Mouse (Mus musculus) right cerebral cortex, adult 18-20 months (tissue): ENCODE measurements at regions not wholly inside any gene's neighbourhood (a gene's known extent, or its start where the extent isn't known, plus 50 kb on each side); places are given as distances from the start of the nearest gene placed in this dataset.

Experiments used
- DNase-seq: peaks from one replicate; pipeline ENCODE4 v3.0.0; 2022; ENCODE audit warnings: mixed read lengths

DNA sequence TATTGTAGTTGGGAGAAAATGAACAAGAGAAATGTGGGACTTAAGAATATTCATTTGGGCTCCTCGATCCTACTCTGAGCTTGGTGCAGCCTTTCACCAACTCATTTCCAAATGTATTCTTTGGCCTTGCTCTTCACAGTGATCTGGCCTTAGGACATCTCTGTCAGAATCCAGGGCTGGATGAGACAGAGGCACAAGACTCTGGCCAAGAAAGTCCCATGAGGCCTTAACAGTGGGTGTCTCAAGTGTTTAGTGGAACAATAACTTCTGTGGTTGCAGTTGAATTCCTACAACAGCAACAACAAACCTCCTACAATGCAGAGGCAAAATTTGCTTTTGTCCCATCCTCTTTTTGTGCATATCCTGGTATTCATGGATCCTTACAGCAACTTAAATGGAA, 589.2 kb upstream of the Gm26657 start:
- DNase-seq = no peak

GRCm38 (mm10) chr4:56143827-56144226, 596.0 kb upstream of the Gm26657 start:
- no peak for DNase-seq

GRCm38 (mm10) chr4:56136837-56137236, 603.0 kb upstream of the Gm26657 start:
- no peak for DNase-seq

GRCm38 (mm10) chr4:56134350-56134749, 602.1 kb upstream of the Klf4 start:
- DNase-seq = no peak

DNA sequence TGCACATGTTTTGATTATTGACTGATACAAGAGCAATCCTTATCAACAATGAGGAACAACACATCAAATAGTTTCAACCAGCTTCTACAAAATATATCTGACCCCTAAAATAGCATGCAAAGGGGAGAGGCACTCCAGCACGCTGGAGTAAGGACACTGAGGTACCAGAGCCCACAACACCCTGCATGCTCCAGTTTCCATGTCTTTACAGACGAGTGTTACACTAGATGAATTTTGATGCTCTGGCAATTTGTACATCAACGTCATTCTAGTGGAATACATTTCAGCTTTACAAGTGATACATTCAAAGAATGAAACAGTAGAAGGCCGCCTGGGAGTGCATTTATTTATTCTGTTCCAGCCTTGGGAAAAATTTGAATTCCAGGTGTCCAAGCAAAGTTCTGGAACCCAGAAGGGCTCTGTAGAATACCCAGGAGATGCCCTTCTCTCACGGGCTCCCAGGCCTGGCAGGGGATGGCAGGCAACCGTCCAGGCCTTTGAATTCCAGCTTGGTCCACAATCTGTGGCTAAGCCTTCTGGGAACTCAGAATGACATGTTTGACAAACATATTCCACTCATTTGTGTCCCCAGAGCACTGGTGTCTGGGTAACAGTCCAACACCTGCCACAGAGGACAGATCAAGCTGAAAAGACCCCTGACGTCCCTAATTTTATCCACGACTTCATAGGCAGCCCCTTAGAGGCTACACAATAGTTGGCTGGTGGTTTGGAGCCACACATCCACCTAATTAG, 595.6 kb upstream of the Klf4 start:
- DNase-seq = no peak

GRCm38 (mm10) chr4:56124515-56124914, 592.2 kb upstream of the Klf4 start:
- no peak for DNase-seq

GRCm38 (mm10) chr4:56122198-56122597, 589.9 kb upstream of the Klf4 start:
- no peak for DNase-seq

GRCm38 (mm10) chr4:56121664-56122063, 589.4 kb upstream of the Klf4 start:
- no peak for DNase-seq

DNA sequence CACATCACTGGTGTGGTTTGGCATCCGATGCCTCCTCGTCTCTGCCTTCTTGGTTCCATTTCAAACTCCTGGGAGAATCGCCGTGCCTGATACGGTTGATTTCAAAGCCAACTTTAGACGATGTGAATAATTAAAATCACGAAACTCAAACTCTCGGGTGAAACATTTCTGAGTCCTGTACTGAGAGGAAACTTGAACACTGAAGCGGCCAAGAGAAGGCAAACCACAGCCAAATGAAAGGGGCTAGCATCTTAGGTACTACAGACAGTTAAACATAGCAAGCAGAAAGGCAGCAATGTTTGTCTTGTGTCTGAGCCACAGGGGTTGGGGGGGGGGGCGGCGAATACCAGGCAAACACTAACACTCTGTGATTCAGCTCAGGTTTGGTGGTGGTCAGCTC, 588.1 kb upstream of the Klf4 start:
- no peak for DNase-seq

DNA sequence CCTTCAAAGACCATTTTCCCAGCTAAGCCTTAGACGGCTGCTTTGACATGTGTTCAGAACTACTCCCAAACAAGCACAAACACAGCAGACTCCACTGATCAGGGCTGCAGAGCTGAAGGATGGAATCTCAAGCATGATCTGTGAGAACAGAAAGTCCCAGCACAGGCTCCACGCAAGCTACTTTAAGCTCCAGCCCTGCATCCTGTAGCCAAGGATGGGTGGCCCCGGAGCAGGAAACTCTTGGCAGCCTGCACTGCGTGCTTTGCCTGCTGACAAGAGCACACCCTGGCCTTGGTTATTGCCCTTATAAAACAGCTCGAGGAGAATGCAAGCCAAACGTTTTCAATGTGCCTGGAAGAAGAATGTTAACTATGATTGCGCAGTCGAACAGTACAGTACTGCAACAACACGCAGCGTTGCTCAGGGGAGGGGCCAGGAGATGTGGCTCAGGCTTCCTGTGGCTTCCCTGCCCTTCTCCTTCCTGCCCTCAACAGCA, 581.5 kb upstream of the Klf4 start:
- peak; percentile 53 for DNase-seq

DNA sequence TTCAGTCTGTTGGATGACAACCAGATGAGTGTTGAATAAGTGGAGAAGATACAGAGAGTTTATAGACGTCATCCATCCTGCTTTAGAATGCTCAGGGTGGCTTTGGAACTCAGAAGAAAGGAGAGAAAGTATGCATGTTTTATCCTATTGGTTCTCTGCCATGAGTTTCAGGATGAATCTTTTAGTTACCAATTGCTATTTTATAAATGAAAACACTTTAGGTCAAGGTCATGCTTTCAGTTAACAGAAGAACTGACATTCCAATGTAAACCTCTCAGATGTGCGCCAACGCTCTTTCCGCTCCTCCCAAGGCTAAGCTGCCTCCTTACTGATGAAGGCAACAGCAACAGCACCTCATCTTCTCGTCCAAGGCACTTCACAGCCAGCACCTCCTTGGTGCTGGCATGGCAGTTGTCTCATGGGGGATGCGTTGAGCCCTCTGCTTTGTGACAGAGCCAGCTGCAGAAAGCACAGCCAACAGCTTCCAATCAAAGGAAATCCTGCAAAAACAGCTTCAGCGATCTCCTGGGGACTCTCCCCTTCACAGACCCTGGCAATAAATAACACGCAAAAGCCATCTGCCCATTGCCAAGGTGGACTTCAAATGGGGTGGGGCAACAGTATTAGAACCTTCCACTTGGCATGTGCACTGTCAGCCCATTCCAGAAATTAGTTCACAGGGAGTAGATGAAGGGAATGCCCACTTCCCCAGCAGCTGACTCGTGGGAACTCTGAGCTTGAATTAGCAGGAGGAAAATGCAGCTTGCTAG, 580.9 kb upstream of the Klf4 start:
- no peak for DNase-seq

DNA sequence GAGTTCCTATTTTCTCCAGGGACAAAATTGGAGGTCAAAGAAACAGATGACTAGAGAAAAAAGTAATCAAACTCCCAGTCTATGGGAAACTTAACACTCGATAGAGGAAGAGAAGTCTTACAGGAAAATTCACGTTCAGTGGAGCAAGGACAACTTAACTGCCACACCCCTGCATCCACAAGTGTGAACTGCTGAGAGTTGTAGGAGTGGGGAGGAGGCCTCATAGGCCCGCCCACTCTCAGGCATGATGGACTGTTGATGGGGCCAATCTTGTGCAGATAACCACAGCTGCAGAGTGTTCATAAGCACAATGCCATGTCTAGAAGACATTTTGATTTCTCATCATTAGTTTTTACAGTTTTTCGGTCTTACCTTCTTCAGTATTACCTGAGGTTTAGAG, 574.7 kb upstream of the Klf4 start:
- no peak for DNase-seq

GRCm38 (mm10) chr4:56102314-56102713, 570.0 kb upstream of the Klf4 start:
- no peak for DNase-seq

GRCm38 (mm10) chr4:56090796-56091195, 558.5 kb upstream of the Klf4 start:
- DNase-seq = no peak

DNA sequence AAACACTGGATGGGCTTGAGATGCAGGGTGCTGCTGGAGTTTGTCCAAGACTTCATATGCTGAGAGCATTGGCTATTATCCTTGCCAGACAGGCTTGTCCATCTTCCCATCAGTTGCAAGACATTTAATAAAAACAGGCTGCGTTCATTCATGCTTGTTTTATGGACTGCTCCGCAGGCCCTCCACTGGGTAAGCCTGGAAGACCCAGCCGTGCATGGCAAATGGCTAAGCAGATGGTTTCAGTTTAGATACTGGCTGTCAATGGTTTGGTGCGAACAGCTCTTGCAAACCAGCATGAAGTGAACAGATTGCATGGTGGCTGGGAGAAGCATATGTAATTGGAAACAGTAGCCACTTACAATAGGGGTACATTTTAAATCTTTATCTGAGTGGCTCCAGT, 556.4 kb upstream of the Klf4 start:
- peak; percentile 30 for DNase-seq

DNA sequence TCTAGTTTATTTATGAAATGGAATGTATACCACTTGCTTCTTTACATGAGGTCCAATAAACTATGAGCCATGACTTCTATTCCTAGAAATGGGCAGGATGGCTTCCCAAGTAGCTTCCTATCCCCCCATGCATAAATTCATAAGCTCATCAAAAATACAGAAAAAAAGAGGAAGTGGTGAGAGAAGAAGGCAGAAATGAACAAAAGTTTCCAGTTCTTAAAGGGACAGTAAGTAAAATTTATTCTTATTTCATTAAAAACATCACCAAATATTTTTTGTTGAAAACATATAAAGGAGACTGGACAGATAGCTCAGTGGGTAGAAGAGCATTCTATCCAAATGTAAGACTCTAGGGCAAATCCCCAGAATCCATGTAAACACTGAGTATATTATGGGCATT, 554.0 kb upstream of the Klf4 start:
- DNase-seq = no peak

DNA sequence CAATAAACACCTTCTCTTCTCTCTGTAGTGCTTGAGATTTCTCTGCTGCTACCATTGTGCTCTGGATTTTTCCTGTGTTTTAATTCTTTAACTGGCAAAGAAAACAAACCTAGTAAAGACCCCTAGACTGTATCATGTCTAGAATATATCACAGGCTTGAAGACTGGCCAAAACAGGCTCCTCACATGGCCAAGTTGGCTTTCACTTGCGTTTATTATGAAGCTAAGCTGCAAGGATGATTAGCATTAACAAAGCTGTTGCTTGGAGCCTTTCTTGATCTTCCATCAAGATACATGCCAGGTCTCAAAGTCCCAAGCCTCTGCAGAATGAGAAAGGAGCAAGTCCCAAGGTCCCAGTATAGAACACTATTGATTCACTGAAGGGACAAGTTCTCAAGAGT, 551.9 kb upstream of the Klf4 start:
- no peak for DNase-seq

DNA sequence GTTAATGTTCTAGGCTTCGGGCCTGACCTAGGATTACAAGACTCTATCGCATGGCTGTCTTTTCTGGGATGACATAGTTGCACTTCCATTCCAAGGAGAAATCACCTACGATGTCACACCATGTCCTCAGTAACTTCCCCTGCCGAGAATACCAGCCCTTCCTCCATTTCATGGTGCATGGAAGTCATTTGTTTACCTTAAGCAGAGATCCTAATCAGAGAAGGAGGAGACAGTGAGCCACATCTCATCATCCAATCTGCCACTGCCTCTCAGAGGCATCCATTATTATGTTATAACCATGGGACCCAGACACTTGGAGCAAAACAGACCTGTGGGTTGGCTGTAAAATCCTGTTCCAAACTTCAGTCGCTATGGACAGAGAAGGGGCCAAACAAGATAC, 550.1 kb upstream of the Klf4 start:
- no peak for DNase-seq

DNA sequence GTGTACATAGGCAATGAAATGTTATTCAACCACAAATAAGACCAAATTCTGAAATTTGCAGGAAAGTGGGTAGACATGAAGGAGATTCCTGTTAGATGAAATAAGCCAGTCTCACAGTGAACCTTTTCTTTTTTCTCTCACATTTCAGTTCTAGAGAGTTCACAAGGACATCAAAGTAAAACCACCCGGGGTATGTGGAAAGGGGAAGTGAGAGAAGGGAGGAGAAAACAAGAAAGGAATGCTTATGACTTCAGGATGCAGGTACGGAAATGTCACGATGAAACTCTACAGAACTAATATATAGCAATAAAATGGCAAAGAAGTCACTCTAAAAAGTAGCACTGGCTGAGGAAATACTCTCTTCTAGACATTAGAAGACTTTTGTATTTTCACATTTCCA, 548.7 kb upstream of the Klf4 start:
- DNase-seq = no peak

DNA sequence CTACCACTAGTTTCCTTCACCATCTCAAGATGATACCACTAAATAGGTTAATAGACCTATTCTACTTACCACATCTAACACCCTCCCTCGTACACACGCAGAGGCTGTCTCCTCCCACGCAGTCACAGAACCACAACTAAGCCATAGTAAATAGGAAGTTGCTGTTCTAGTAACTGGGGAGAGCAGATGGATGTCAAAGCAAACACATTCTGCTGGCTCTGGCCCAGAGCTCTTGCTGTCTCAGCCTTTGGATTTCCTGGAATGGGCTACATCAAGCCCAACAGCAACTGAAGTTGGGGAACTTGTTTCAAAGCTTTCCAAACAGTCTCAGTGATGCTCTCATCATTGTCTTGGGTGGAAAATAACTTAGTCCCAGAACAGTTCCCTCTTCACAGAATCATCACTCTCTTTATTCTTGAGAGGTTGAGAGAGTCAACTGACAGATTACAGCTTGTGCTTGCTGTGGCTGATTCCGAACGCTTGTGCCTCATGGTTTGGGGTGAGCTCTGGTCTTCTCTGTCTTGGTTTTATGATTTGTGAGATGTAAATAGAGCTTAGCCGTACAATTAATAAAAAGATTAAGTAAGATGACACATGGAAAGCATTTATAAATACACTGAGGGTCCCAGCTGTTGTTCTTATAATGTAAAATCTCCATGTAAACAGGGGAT, 538.5 kb upstream of the Klf4 start:
- DNase-seq = peak; percentile 30

DNA sequence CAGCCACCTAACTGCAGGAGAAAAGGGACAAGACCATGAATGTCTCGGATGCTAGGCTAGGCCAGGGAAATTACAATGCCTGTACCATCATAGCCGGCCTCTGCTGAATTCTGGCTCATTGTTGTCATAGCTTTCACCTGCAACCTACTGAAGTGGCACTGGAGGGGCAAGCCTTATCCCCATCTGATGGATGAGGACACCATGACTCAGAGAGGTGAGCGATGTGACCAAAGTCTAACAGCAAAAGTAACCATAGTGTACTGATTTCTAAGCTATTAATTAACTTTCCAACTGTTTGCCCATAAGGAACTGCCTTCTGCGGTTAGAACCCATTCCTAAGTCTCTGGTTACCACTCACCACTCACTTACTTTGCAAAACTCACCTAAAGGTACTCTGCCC, 536.6 kb upstream of the Klf4 start:
- DNase-seq = no peak

- DNase-seq = no peak
Measured at GRCm38 (mm10) chr4:56064657-56065056, 532.4 kb upstream of the Klf4 start.

DNA sequence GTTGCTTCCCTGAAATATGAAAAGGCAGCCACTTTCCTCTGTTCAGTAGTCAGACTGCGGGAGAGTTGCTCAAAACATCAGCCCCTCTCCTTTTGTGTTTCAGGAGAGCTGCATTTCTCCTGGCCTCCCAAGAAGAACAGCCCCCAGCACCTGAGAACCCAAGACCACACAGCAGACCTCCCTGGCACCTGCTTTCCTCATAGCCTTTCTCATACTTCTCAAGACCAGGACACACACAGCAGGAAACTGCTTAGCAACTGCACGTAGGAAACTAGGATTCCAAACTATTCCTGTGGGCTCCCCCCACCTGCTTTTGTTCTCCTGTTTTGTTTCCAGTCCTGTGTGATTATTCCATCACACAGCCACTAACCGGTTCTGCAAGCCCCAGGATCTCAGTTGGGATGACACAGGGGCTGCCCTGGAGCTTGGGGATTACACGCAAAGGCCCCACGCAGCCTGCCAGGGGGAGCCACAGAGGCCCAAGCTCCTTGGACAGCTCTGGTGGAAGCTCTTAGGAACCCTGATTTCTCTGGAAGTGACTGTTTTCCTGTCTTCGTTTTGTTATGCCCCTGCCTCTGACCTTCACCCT, 519.6 kb upstream of the Klf4 start:
- DNase-seq = no peak
